Mouse (Mus musculus): ENCODE results near the gene Apbb2. TPM values are rescaled to one million over a fixed set of nuclear protein-coding genes. Genes with fewer than 3 reads are reported as not detected.

Gene Apbb2
- polyA plus RNA-seq, 1 experiment = 19.1 TPM

- Histone ChIP-seq H3ac (ENCODE audit: control insufficient read depth, insufficient read length) (no peak overlapping the region), H3K36me3 (ENCODE audit: control insufficient read depth, insufficient read depth) (peaks cover 16% of the 10 kb centered on the region), H3K4me3 (no peak overlapping the region), H3K79me2 (ENCODE audit: control insufficient read depth, insufficient read depth) (peaks cover 12% of the 10 kb centered on the region), H3K27me3 (ENCODE audit: control insufficient read depth, insufficient read depth, insufficient read length) (no peaks in the 10 kb centered on the region), H3K4me2 (ENCODE audit: low read depth) (peak overlapping the region; percentile 13)
- no peak for TF ChIP-seq E2F4 (IDR thresholded peaks at IDR 0.05; ENCODE audit: insufficient read depth)
- no peak for TF ChIP-seq TCF3 (IDR thresholded peaks at IDR 0.05; ENCODE audit: insufficient read length, low read depth)
- TF ChIP-seq TCF12 (IDR thresholded peaks at IDR 0.05; ENCODE audit: insufficient read depth, poor library complexity, severe bottlenecking) = no peak
- TF ChIP-seq MYOG (IDR thresholded peaks at IDR 0.05; ENCODE audit: control insufficient read depth in 1 of 3, insufficient read depth in 1 of 3, insufficient read length in 2 of 3, low read depth in 2 of 3) = no peak
- no peak for TF ChIP-seq REST (IDR thresholded peaks at IDR 0.05; ENCODE audit: insufficient read depth, insufficient read length)
- no peak for TF ChIP-seq USF1 (IDR thresholded peaks at IDR 0.05; ENCODE audit: low read depth)
Measured at GRCm38 (mm10) chr5:66423466-66423865, 195.1 kb downstream of the Apbb2 start.

GRCm38 (mm10) chr5:66421954-66422353 lies 196.6 kb downstream of the Apbb2 start:
- Histone ChIP-seq H3K79me2 (ENCODE audit: control insufficient read depth, insufficient read depth) (peaks cover 12% of the 10 kb centered on the region), H3K4me2 (ENCODE audit: low read depth) (no peak overlapping the region), H3K27me3 (ENCODE audit: control insufficient read depth, insufficient read depth, insufficient read length) (no peaks in the 10 kb centered on the region), H3K4me3 (no peak overlapping the region), H3ac (ENCODE audit: control insufficient read depth, insufficient read length) (no peak overlapping the region), H3K36me3 (ENCODE audit: control insufficient read depth, insufficient read depth) (peaks cover 16% of the 10 kb centered on the region)
- no peak for TF ChIP-seq MYOD1 (IDR thresholded peaks at IDR 0.05; ENCODE audit: control insufficient read depth in 1 of 3, insufficient read length in 2 of 3, low read depth in 2 of 3)
- TF ChIP-seq POLR2A (IDR thresholded peaks at IDR 0.05; ENCODE audit: insufficient read length, low read depth) = no peak
- TF ChIP-seq E2F4 (IDR thresholded peaks at IDR 0.05; ENCODE audit: insufficient read depth) = no peak
- TF ChIP-seq USF1 (IDR thresholded peaks at IDR 0.05; ENCODE audit: low read depth) = no peak
- no peak for TF ChIP-seq MAX (IDR thresholded peaks at IDR 0.05; ENCODE audit: low read depth)

GRCm38 (mm10) chr5:66421230-66421629 lies 197.4 kb downstream of the Apbb2 start:
- Histone ChIP-seq H3K4me3 (no peak overlapping the region), H3ac (ENCODE audit: control insufficient read depth, insufficient read length) (no peak overlapping the region), H3K4me2 (ENCODE audit: low read depth) (no peak overlapping the region), H3K27me3 (ENCODE audit: control insufficient read depth, insufficient read depth, insufficient read length) (no peaks in the 10 kb centered on the region), H3K79me2 (ENCODE audit: control insufficient read depth, insufficient read depth) (peaks cover 12% of the 10 kb centered on the region), H3K36me3 (ENCODE audit: control insufficient read depth, insufficient read depth) (peaks cover 16% of the 10 kb centered on the region)
- TF ChIP-seq TCF12 (IDR thresholded peaks at IDR 0.05; ENCODE audit: insufficient read depth, poor library complexity, severe bottlenecking) = no peak
- TF ChIP-seq POLR2A (IDR thresholded peaks at IDR 0.05; ENCODE audit: insufficient read length, low read depth) = no peak
- no peak for TF ChIP-seq CEBPB (IDR thresholded peaks at IDR 0.05; ENCODE audit: insufficient read depth, poor library complexity, severe bottlenecking)
- no peak for TF ChIP-seq POLR2AphosphoS2 (IDR thresholded peaks at IDR 0.05; ENCODE audit: insufficient read length, low read depth)
- no peak for TF ChIP-seq MAX (IDR thresholded peaks at IDR 0.05; ENCODE audit: low read depth)
- no peak for TF ChIP-seq USF1 (IDR thresholded peaks at IDR 0.05; ENCODE audit: low read depth)
- no peak for TF ChIP-seq MYOG (IDR thresholded peaks at IDR 0.05; ENCODE audit: control insufficient read depth in 1 of 3, insufficient read depth in 1 of 3, insufficient read length in 2 of 3, low read depth in 2 of 3)

GRCm38 (mm10) chr5:66420011-66420410 lies 198.6 kb downstream of the Apbb2 start:
- Histone ChIP-seq H3K27me3 (ENCODE audit: control insufficient read depth, insufficient read depth, insufficient read length) (no peaks in the 10 kb centered on the region), H3K4me3 (no peak overlapping the region), H3ac (ENCODE audit: control insufficient read depth, insufficient read length) (no peak overlapping the region), H3K36me3 (ENCODE audit: control insufficient read depth, insufficient read depth) (peaks cover 15% of the 10 kb centered on the region), H3K4me2 (ENCODE audit: low read depth) (no peak overlapping the region), H3K79me2 (ENCODE audit: control insufficient read depth, insufficient read depth) (peaks cover 20% of the 10 kb centered on the region)
- TF ChIP-seq POLR2A (IDR thresholded peaks at IDR 0.05; ENCODE audit: insufficient read length, low read depth) (no peak), TCF3 (IDR thresholded peaks at IDR 0.05; ENCODE audit: insufficient read length, low read depth) (no peak), POLR2AphosphoS2 (IDR thresholded peaks at IDR 0.05; ENCODE audit: insufficient read length, low read depth) (no peak), MAX (IDR thresholded peaks at IDR 0.05; ENCODE audit: low read depth) (no peak), CEBPB (IDR thresholded peaks at IDR 0.05; ENCODE audit: insufficient read depth, poor library complexity, severe bottlenecking) (no peak), E2F4 (IDR thresholded peaks at IDR 0.05; ENCODE audit: insufficient read depth) (no peak), SRF (IDR thresholded peaks at IDR 0.05; ENCODE audit: control insufficient read depth, insufficient read length, low read depth) (no peak), REST (IDR thresholded peaks at IDR 0.05; ENCODE audit: insufficient read depth, insufficient read length) (no peak)

DNA sequence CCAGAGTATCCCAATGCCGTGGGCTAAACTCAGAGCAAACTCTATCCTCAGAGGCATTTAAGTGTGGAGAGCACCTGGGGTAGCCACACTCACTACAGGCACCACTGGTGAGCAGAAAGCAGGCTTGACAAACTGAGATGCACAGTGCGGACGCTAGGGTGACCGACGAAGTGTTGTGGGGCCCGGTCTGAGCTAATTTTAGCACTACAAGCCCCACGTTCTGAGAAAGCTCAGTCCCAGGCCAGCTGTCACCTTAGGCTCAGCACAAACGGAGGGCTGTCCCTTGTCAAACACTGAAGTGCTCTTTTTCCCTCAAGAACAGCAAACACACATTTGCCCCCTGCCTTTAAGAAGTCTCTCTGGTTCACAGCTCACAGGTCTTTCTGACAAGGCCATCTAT lies 201.3 kb downstream of the Apbb2 start:
- Histone ChIP-seq H3K27me3 (ENCODE audit: control insufficient read depth, insufficient read depth, insufficient read length) (no peaks in the 10 kb centered on the region), H3ac (ENCODE audit: control insufficient read depth, insufficient read length) (no peak overlapping the region), H3K4me2 (ENCODE audit: low read depth) (no peak overlapping the region), H3K36me3 (ENCODE audit: control insufficient read depth, insufficient read depth) (peaks cover 2% of the 10 kb centered on the region), H3K79me2 (ENCODE audit: control insufficient read depth, insufficient read depth) (peaks cover 10% of the 10 kb centered on the region), H3K4me3 (no peak overlapping the region)
- TF ChIP-seq MYOD1 (IDR thresholded peaks at IDR 0.05; ENCODE audit: control insufficient read depth in 1 of 3, insufficient read length in 2 of 3, low read depth in 2 of 3) (peak in 2 of 3 experiments; percentile 7 to 46), E2F4 (IDR thresholded peaks at IDR 0.05; ENCODE audit: insufficient read depth) (no peak), POLR2AphosphoS2 (IDR thresholded peaks at IDR 0.05; ENCODE audit: insufficient read length, low read depth) (no peak), MYOG (IDR thresholded peaks at IDR 0.05; ENCODE audit: control insufficient read depth in 1 of 3, insufficient read depth in 1 of 3, insufficient read length in 2 of 3, low read depth in 2 of 3) (peak in 1 of 3 experiments; percentile 52)
